10 mouse cellular contexts compared by ENCODE assay signal in genomic region chr4:62454995-62455394, GRCm38 (mm10). TPM values are rescaled to one million over a fixed set of nuclear protein-coding genes. Genes with fewer than 3 reads are reported as not detected.
DNase-seq lines count a peak whose midpoint lies in the region; ATAC-seq and TF ChIP-seq lines count a peak whose summit lies in the region.
"Had no signal": no experiment of that assay in that cellular context is flagged by ENCODE, and none has a peak within 500 bp of the region (broad histone marks: within the 10 kb centered on the region; RNA-seq: fewer than 3 reads in every experiment).

No protein-coding gene starts in this region.

- no peak for TF ChIP-seq EP300 in heart, postnatal 0 days (IDR thresholded peaks at IDR 0.05; ENCODE audit: low read depth)

- H3K9ac ChIP-seq in heart, postnatal 0 days (replicated peaks; ENCODE audit: low read depth, low read length), result no peak overlapping the region
- H3K9ac ChIP-seq in heart, embryonic 11.5 days (ENCODE audit: low read depth, low read length), result no peak overlapping the region
- no peak overlapping the region for H3K9ac ChIP-seq in kidney, embryonic 14.5 days (ENCODE audit: low read depth, low read length)
- H3K9ac ChIP-seq: lung, embryonic 15.5 days had no signal

- no peak for TF ChIP-seq POLR2A in cortical plate, adult 2 months (IDR thresholded peaks at IDR 0.05; ENCODE audit: extremely low read depth, insufficient read depth, low read length)

- H3K4me3 ChIP-seq in heart, postnatal 0 days (ENCODE audit: low read depth, low read length), result no peak overlapping the region
- no peak overlapping the region for H3K4me3 ChIP-seq in heart, embryonic 11.5 days (ENCODE audit: low read depth, low read length)
- no peak overlapping the region for H3K4me3 ChIP-seq in cortical plate, adult 2 months (ENCODE audit: insufficient read depth, low read length)
- H3K4me3 ChIP-seq in kidney, embryonic 14.5 days (ENCODE audit: low read length), result no peak overlapping the region
- H3K4me3 ChIP-seq: erythroblast, embryonic 14.5 days; lung, embryonic 15.5 days had no signal

- no peaks in the 10 kb centered on the region for H3K36me3 ChIP-seq in heart, postnatal 0 days (replicated peaks; ENCODE audit: control insufficient read depth, insufficient read depth, low read length)
- H3K36me3 ChIP-seq in heart, embryonic 11.5 days (ENCODE audit: control insufficient read depth, insufficient read depth, low read length), result no peaks in the 10 kb centered on the region
- no peaks in the 10 kb centered on the region; the same call in 1 of the 2 replicates for H3K36me3 ChIP-seq in kidney, embryonic 14.5 days (ENCODE audit: control insufficient read depth, insufficient read depth, low read length)
- H3K36me3 ChIP-seq: lung, embryonic 15.5 days had no signal

- H3K9me3 ChIP-seq in heart, postnatal 0 days (replicated peaks; ENCODE audit: control insufficient read depth, low read length), result no peaks in the 10 kb centered on the region
- H3K9me3 ChIP-seq in heart, embryonic 11.5 days (replicated peaks; ENCODE audit: control insufficient read depth, low read length), result no peaks in the 10 kb centered on the region
- no peaks in the 10 kb centered on the region for H3K9me3 ChIP-seq in kidney, embryonic 14.5 days (ENCODE audit: control insufficient read depth, low read length)
- H3K9me3 ChIP-seq: lung, embryonic 15.5 days had no signal

- H3K27ac ChIP-seq in heart, postnatal 0 days (ENCODE audit: low read depth), result no peak overlapping the region
- no peak overlapping the region for H3K27ac ChIP-seq in heart, embryonic 11.5 days (ENCODE audit: low read depth, low read length)
- no peak overlapping the region for H3K27ac ChIP-seq in cortical plate, adult 2 months (ENCODE audit: insufficient read depth, low read length)
- H3K27ac ChIP-seq in kidney, embryonic 14.5 days (ENCODE audit: low read depth, low read length), result no peak overlapping the region
- H3K27ac ChIP-seq: lung, embryonic 15.5 days had no signal

- ATAC-seq in heart, postnatal 0 days (ENCODE audit: insufficient read depth, low read depth), result no peak
- ATAC-seq in heart, embryonic 11.5 days (replicated peaks; ENCODE audit: insufficient number of reproducible peaks, low FRiP score, low TSS enrichment), result no peak
- peak; percentile 68 for ATAC-seq in kidney, embryonic 14.5 days (ENCODE audit: low FRiP score, low TSS enrichment)

- WGBS in heart, postnatal 0 days, result 44% methylated on average over 5 of the region's 5 CpGs
- 47% methylated on average over 5 of the region's 5 CpGs for WGBS in heart, embryonic 11.5 days (ENCODE audit: insufficient replicate concordance)
- WGBS in kidney, embryonic 14.5 days, result 62% methylated on average over 5 of the region's 5 CpGs

- H3K27me3 ChIP-seq in heart, postnatal 0 days (ENCODE audit: control insufficient read depth, insufficient read depth, low read length), result no peaks in the 10 kb centered on the region
- no peaks in the 10 kb centered on the region for H3K27me3 ChIP-seq in heart, embryonic 11.5 days (ENCODE audit: control insufficient read depth, insufficient read depth, low read length)
- H3K27me3 ChIP-seq in kidney, embryonic 14.5 days (ENCODE audit: control insufficient read depth, insufficient read depth, low read length), result no peaks in the 10 kb centered on the region
- H3K27me3 ChIP-seq: lung, embryonic 15.5 days had no signal

- no peak overlapping the region for H3K4me2 ChIP-seq in heart, postnatal 0 days (ENCODE audit: low read depth, low read length)
- H3K4me2 ChIP-seq in heart, embryonic 11.5 days, result no peak overlapping the region
- no peak overlapping the region for H3K4me2 ChIP-seq in kidney, embryonic 14.5 days (replicated peaks; ENCODE audit: low read depth, low read length)
- H3K4me2 ChIP-seq: lung, embryonic 15.5 days had no signal

- H3K4me1 ChIP-seq in heart, postnatal 0 days (ENCODE audit: control insufficient read depth, insufficient read depth), result no peaks in the 10 kb centered on the region
- no peaks in the 10 kb centered on the region for H3K4me1 ChIP-seq in heart, embryonic 11.5 days (ENCODE audit: control insufficient read depth, insufficient read depth, low read length)
- peaks cover 2% of the 10 kb centered on the region; the same call in 1 of the 2 replicates for H3K4me1 ChIP-seq in cortical plate, adult 2 months (ENCODE audit: control insufficient read depth, insufficient read depth, low read length)
- no peaks in the 10 kb centered on the region for H3K4me1 ChIP-seq in kidney, embryonic 14.5 days (ENCODE audit: control insufficient read depth, insufficient read depth, low read length)

- peak; percentile 23 for DNase-seq in heart, postnatal 0 days (ENCODE audit: low spot score)
- DNase-seq in 416B (ENCODE audit: low read depth) (peak; percentile 66), MN1 (ENCODE audit: low spot score) (peak; percentile 23)
- peak; percentile 69 for DNase-seq in lung, postnatal 36 days
- DNase-seq in Muller cell, postnatal 12 days (ENCODE audit: inconsistent ontology term), result no peak

- peak; percentile 53 for TF ChIP-seq CTCF in heart, postnatal 0 days (IDR thresholded peaks at IDR 0.05; ENCODE audit: low read depth)
- TF ChIP-seq CTCF in cortical plate, adult 2 months (IDR thresholded peaks at IDR 0.05; ENCODE audit: extremely low read depth, insufficient read depth, low read length), result peak; percentile 57

RNA-seq across cellular contexts. Expression of gene Wdr31, which starts 15.7 kb away (rescaled TPM):
- total RNA-seq in heart, postnatal 0 days (2014; rRNA removed; ENCODE audit: low replicate concordance), result 4.2 and 6.7 TPM in 2 replicates
- 1.6 and 2.3 TPM in 2 replicates for polyA plus RNA-seq in heart, postnatal 0 days (2015; fragmentation: Nextera tagmentation; extraction: Ambion mirVana)
- polyA plus RNA-seq in heart, embryonic 11.5 days (2014; fragmentation: Nextera tagmentation; extraction: Ambion mirVana), result 2.9 and 3.0 TPM in 2 replicates
- 6.1 and 8.3 TPM in 2 replicates for polyA plus RNA-seq in cortical plate, adult 2 months (2012; rRNA removed)
- polyA plus RNA-seq in kidney, embryonic 14.5 days (2014; fragmentation: Nextera tagmentation; extraction: Ambion mirVana), result 11.6 and 12.6 TPM in 2 replicates
- polyA plus RNA-seq: erythroblast, embryonic 14.5 days had no signal

RNA-seq across cellular contexts. Expression of gene Rnf183, which starts 19.9 kb away (rescaled TPM):
- not detected in 2 replicates for total RNA-seq in heart, postnatal 0 days (2014; rRNA removed; ENCODE audit: low replicate concordance)
- not detected in 2 replicates for polyA plus RNA-seq in heart, postnatal 0 days (2015; fragmentation: Nextera tagmentation; extraction: Ambion mirVana)
- polyA plus RNA-seq in heart, embryonic 11.5 days (2014; fragmentation: Nextera tagmentation; extraction: Ambion mirVana), result not detected in 2 replicates
- 0.09 and 0.15 TPM in 2 replicates for polyA plus RNA-seq in cortical plate, adult 2 months (2012; rRNA removed)
- 0.24 TPM in 1 of 2 replicates, not detected in the other for polyA plus RNA-seq in kidney, embryonic 14.5 days (2014; fragmentation: Nextera tagmentation; extraction: Ambion mirVana)
- polyA plus RNA-seq: erythroblast, embryonic 14.5 days had no signal

RNA-seq across cellular contexts. Expression of gene Bspry, which starts 24.9 kb away (rescaled TPM):
- total RNA-seq in heart, postnatal 0 days (2014; rRNA removed; ENCODE audit: low replicate concordance), result 0.27 TPM in 1 of 2 replicates, not detected in the other
- polyA plus RNA-seq in heart, postnatal 0 days (2015; fragmentation: Nextera tagmentation; extraction: Ambion mirVana), result 0.15 and 0.19 TPM in 2 replicates
- polyA plus RNA-seq in heart, embryonic 11.5 days (2014; fragmentation: Nextera tagmentation; extraction: Ambion mirVana), result 0.52 and 0.83 TPM in 2 replicates
- polyA plus RNA-seq in cortical plate, adult 2 months (2012; rRNA removed), result 0.58 and 0.62 TPM in 2 replicates
- 16.8 and 25.8 TPM in 2 replicates for polyA plus RNA-seq in kidney, embryonic 14.5 days (2014; fragmentation: Nextera tagmentation; extraction: Ambion mirVana)
- polyA plus RNA-seq: erythroblast, embryonic 14.5 days had no signal

RNA-seq across cellular contexts. Expression of gene Prpf4, which starts 46.4 kb away (rescaled TPM):
- 11.5 and 16.7 TPM in 2 replicates for total RNA-seq in heart, postnatal 0 days (2014; rRNA removed; ENCODE audit: low replicate concordance)
- polyA plus RNA-seq in heart, postnatal 0 days (2015; fragmentation: Nextera tagmentation; extraction: Ambion mirVana), result 7.4 and 8.1 TPM in 2 replicates
- 17.0 and 18.0 TPM in 2 replicates for polyA plus RNA-seq in heart, embryonic 11.5 days (2014; fragmentation: Nextera tagmentation; extraction: Ambion mirVana)
- 14.3 and 16.5 TPM in 2 replicates for polyA plus RNA-seq in cortical plate, adult 2 months (2012; rRNA removed)
- 20.2 and 32.8 TPM in 2 replicates for polyA plus RNA-seq in kidney, embryonic 14.5 days (2014; fragmentation: Nextera tagmentation; extraction: Ambion mirVana)

RNA-seq across cellular contexts. Expression of gene Cdc26, which starts 46.6 kb away (rescaled TPM):
- total RNA-seq in heart, postnatal 0 days (2014; rRNA removed; ENCODE audit: low replicate concordance), result 30.5 and 34.3 TPM in 2 replicates
- 72.8 and 76.9 TPM in 2 replicates for polyA plus RNA-seq in heart, postnatal 0 days (2015; fragmentation: Nextera tagmentation; extraction: Ambion mirVana)
- polyA plus RNA-seq in heart, embryonic 11.5 days (2014; fragmentation: Nextera tagmentation; extraction: Ambion mirVana), result 101 and 103 TPM in 2 replicates
- polyA plus RNA-seq in cortical plate, adult 2 months (2012; rRNA removed), result 47.8 and 48.3 TPM in 2 replicates
- polyA plus RNA-seq in kidney, embryonic 14.5 days (2014; fragmentation: Nextera tagmentation; extraction: Ambion mirVana), result 183 and 253 TPM in 2 replicates
